Mouse (Mus musculus) heart, postnatal 0 days (tissue): ENCODE data around the gene Ly6g. TPM values are rescaled to one million over a fixed set of nuclear protein-coding genes. Genes with fewer than 3 reads are reported as not detected.
"Not testable (repeated sequence)": the region's sequence is repeated elsewhere in the genome, so short reads cannot be mapped to it uniquely, and the experiment has no call there.

Experiments used
- ATAC-seq: fragments of 200-750 bp; cut with Nextera tagmentation; 2 replicates; pipeline ENCODE4 v1.8.0; 2017; ENCODE audit warnings: low read depth, moderate number of reproducible peaks, moderate library complexity; ENCODE audit not compliant: insufficient read depth
- DNase-seq: peaks from one replicate; pipeline ENCODE4 v3.0.0-alpha.2; 2016; ENCODE audit warnings: low spot score
- H3K27ac ChIP-seq: fragments of 300-500 bp; sonication (generic); 2 replicates; pipeline ENCODE4 v1.5.1; 2014; ENCODE audit warnings: low read depth, mild to moderate bottlenecking
- H3K27me3 ChIP-seq: fragments of 300-500 bp; sonication (generic); 2 replicates; pipeline ENCODE4 v1.6.1; 2014; ENCODE audit warnings: low read length, mixed read lengths; ENCODE audit not compliant: control insufficient read depth, insufficient read depth
- H3K36me3 ChIP-seq: fragments of 300-500 bp; sonication (generic); replicated peaks from 2 replicates; pipeline ENCODE4 v1.6.1; 2014; ENCODE audit warnings: low read length, mixed read lengths; ENCODE audit not compliant: control insufficient read depth, insufficient read depth
- H3K4me1 ChIP-seq: fragments of 300-500 bp; sonication (generic); 2 replicates; pipeline ENCODE4 v1.6.1; 2014; ENCODE audit warnings: antibody characterized with exemption; ENCODE audit not compliant: control insufficient read depth, insufficient read depth
- H3K4me2 ChIP-seq: fragments of 300-500 bp; sonication (generic); 2 replicates; pipeline ENCODE4 v1.6.1; 2014; ENCODE audit warnings: low read depth, mild to moderate bottlenecking, low read length, moderate library complexity
- H3K4me3 ChIP-seq: fragments of 300-500 bp; sonication (generic); 2 replicates; pipeline ENCODE4 v1.5.1; 2014; ENCODE audit warnings: low read depth, low read length
- H3K9ac ChIP-seq: fragments of 300-500 bp; sonication (generic); replicated peaks from 2 replicates; pipeline ENCODE4 v1.6.1; 2014; ENCODE audit warnings: low read depth, low read length, mixed read lengths
- H3K9me3 ChIP-seq: fragments of 300-500 bp; sonication (generic); replicated peaks from 2 replicates; pipeline ENCODE4 v1.6.1; 2016; ENCODE audit warnings: low read length; ENCODE audit not compliant: control insufficient read depth
- CTCF ChIP-seq: IDR thresholded peaks from 2 replicates; pipeline ENCODE4 v1.5.1; 2016; ENCODE audit warnings: antibody characterized with exemption, control low read depth, low read depth
- EP300 ChIP-seq: IDR thresholded peaks from 2 replicates; pipeline ENCODE4 v1.6.1; 2016; ENCODE audit warnings: antibody characterized with exemption, low read depth
- WGBS: fragments of 180-500 bp; shearing (Covaris S2); extraction: QIAGEN DNeasy Blood & Tissue Kit; methylation state at CpG from one replicate; pipeline ENCODE4 v1.1.7; 2014; 5-methylcytosine and 5-hydroxymethylcytosine counted together
- polyA plus RNA-seq: library from polyadenylated mRNA; unstranded; fragments of >200 nt; fragmentation: Nextera tagmentation; extraction: Ambion mirVana; gene quantifications from 2 replicates; pipeline ENCODE4 v1.2.1, GENCODE M21; 2015
- total RNA-seq: library from RNA; depleted of rRNA; stranded (reverse); fragments of >200 nt; gene quantifications from 2 replicates; pipeline ENCODE4 v1.2.3, GENCODE M21; 2014; ENCODE audit warnings: low replicate concordance; rRNA removed

Ly6g gene
- total and polyA plus RNA-seq, 2 experiments from 2014 or later = not detected

GRCm38 (mm10) chr15:75153087-75153486 is 2.0 kb upstream of the Ly6g start:
- no peak overlapping the region for H3K4me2 ChIP-seq
- DNase-seq (no peak), ATAC-seq (no peak)
- TF ChIP-seq CTCF = no peak
- TF ChIP-seq EP300 = no peak
- H3K9me3 ChIP-seq = no peaks in the 10 kb centered on the region
- no peaks in the 10 kb centered on the region for H3K27me3 ChIP-seq
- H3K36me3 ChIP-seq = no peaks in the 10 kb centered on the region
- no peak overlapping the region for H3K9ac ChIP-seq
- no peak overlapping the region for H3K4me3 ChIP-seq
- H3K27ac ChIP-seq = no peak overlapping the region
- H3K4me1 ChIP-seq = no peaks in the 10 kb centered on the region

GRCm38 (mm10) chr15:75157646-75158045 is 2.6 kb downstream of the Ly6g start:
- DNase-seq (no peak), ATAC-seq (no peak)
- WGBS = 11% methylated on average over 1 of the region's 1 CpGs
- H3K4me3 ChIP-seq = no peak overlapping the region
- H3K27ac ChIP-seq = no peak overlapping the region
- no peaks in the 10 kb centered on the region for H3K9me3 ChIP-seq
- no peak overlapping the region for H3K9ac ChIP-seq
- no peaks in the 10 kb centered on the region for H3K4me1 ChIP-seq
- H3K27me3 ChIP-seq = no peaks in the 10 kb centered on the region
- no peak overlapping the region for H3K4me2 ChIP-seq
- no peaks in the 10 kb centered on the region for H3K36me3 ChIP-seq
- no peak for TF ChIP-seq CTCF
- no peak for TF ChIP-seq EP300

GRCm38 (mm10) chr15:75175506-75175905 is 20.5 kb downstream of the Ly6g start:
- no peaks in the 10 kb centered on the region for H3K4me1 ChIP-seq
- no peaks in the 10 kb centered on the region for H3K9me3 ChIP-seq
- H3K9ac ChIP-seq = no peak overlapping the region
- no peaks in the 10 kb centered on the region for H3K27me3 ChIP-seq
- no peaks in the 10 kb centered on the region for H3K36me3 ChIP-seq
- DNase-seq = no peak
- TF ChIP-seq CTCF = peak; percentile 31
- TF ChIP-seq EP300 = no peak
- no peak overlapping the region for H3K4me2 ChIP-seq
- no peak overlapping the region for H3K4me3 ChIP-seq
- WGBS = 52% methylated on average over 1 of the region's 1 CpGs
- no peak overlapping the region for H3K27ac ChIP-seq
- ATAC-seq = no peak

GRCm38 (mm10) chr15:75186291-75186690 is 31.3 kb downstream of the Ly6g start:
- H3K9ac ChIP-seq = no peak overlapping the region
- no peaks in the 10 kb centered on the region for H3K27me3 ChIP-seq
- no peaks in the 10 kb centered on the region for H3K4me1 ChIP-seq
- DNase-seq (no peak), ATAC-seq (no peak)
- H3K4me3 ChIP-seq = no peak overlapping the region
- no peak for TF ChIP-seq CTCF
- TF ChIP-seq EP300 = no peak
- no peak overlapping the region for H3K4me2 ChIP-seq
- no peak overlapping the region for H3K27ac ChIP-seq
- H3K36me3 ChIP-seq = no peaks in the 10 kb centered on the region
- H3K9me3 ChIP-seq = no peaks in the 10 kb centered on the region
- 13% methylated on average over 2 of the region's 2 CpGs for WGBS

- TF ChIP-seq EP300 (no peak), CTCF (peak; percentile 47)
- 66% methylated on average over 2 of the region's 2 CpGs for WGBS
- Histone ChIP-seq H3K27me3 (no peaks in the 10 kb centered on the region), H3K4me1 (no peaks in the 10 kb centered on the region), H3K36me3 (no peaks in the 10 kb centered on the region), H3K9ac (no peak overlapping the region), H3K4me2 (no peak overlapping the region), H3K9me3 (no peaks in the 10 kb centered on the region), H3K4me3 (no peak overlapping the region), H3K27ac (no peak overlapping the region)
- ATAC-seq = no peak
- DNase-seq = no peak
These were observed 34.1 kb downstream of the Ly6g start for GRCm38 (mm10) chr15:75189116-75189515.

GRCm38 (mm10) chr15:75190560-75190959 is 35.5 kb downstream of the Ly6g start:
- not testable (repeated sequence) for H3K27me3 ChIP-seq, H3K4me2 ChIP-seq, DNase-seq

More at GRCm38 (mm10) chr15:75190560-75190959, 35.5 kb downstream of the Ly6g start:
- H3K9me3 ChIP-seq, H3K9ac ChIP-seq, H3K4me1 ChIP-seq, H3K27ac ChIP-seq, ATAC-seq, H3K36me3 ChIP-seq, H3K4me3 ChIP-seq: not testable (repeated sequence)
- TF ChIP-seq CTCF = peak; percentile 20
- WGBS = 0% methylated on average over 1 of the region's 3 CpGs

Other genes with a start within 250 kb of the Ly6g start
- not detected in 2 replicates for gene Ly6i, start 171.8 kb upstream of the Ly6g start, total RNA-seq
- gene Ly6i, start 171.8 kb upstream of the Ly6g start, polyA plus RNA-seq = 0.14 TPM in 1 of 2 replicates, not detected in the other
- gene Ly6a, start 157.2 kb upstream of the Ly6g start, total RNA-seq = 35.3 and 67.0 TPM in 2 replicates
- 42.3 and 47.5 TPM in 2 replicates for gene Ly6a, start 157.2 kb upstream of the Ly6g start, polyA plus RNA-seq
- 78.6 and 125 TPM in 2 replicates for gene Ly6c1, start 106.4 kb upstream of the Ly6g start, total RNA-seq
- gene Ly6c1, start 106.4 kb upstream of the Ly6g start, polyA plus RNA-seq = 65.0 and 74.9 TPM in 2 replicates
- 1.5 and 3.4 TPM in 2 replicates for gene Ly6c2, start 43.3 kb upstream of the Ly6g start, total RNA-seq
- gene Ly6c2, start 43.3 kb upstream of the Ly6g start, polyA plus RNA-seq = 0.75 and 0.84 TPM in 2 replicates
- gene BC025446, start 61.1 kb downstream of the Ly6g start, total RNA-seq = not detected in 2 replicates
- gene BC025446, start 61.1 kb downstream of the Ly6g start, polyA plus RNA-seq = not detected in 2 replicates
- gene Ly6f, start 113.2 kb downstream of the Ly6g start, total RNA-seq = not detected in 2 replicates
- not detected in 2 replicates for gene Ly6f, start 113.2 kb downstream of the Ly6g start, polyA plus RNA-seq